In genomic region chr12:45969881-45970280, GRCm38 (mm10) we compare ENCODE assay signal across 12 mouse cellular contexts.
"Had no signal": no experiment of that assay in that cellular context is flagged by ENCODE, and none has a peak within 500 bp of the region (broad histone marks: within the 10 kb centered on the region; RNA-seq: fewer than 3 reads in every experiment).

No protein-coding gene starts in this region.

- H3K27me3 ChIP-seq: liver, embryonic 15.5 days had no signal

- H3K4me3 ChIP-seq: left cerebral cortex, adult 2 months; limb, embryonic 10.5 days; liver, embryonic 15.5 days had no signal

- H3K4me2 ChIP-seq: liver, embryonic 11.5 days; liver, embryonic 15.5 days had no signal

- H3K9me3 ChIP-seq: limb, embryonic 10.5 days; liver, embryonic 15.5 days had no signal

- ATAC-seq: lung, postnatal 0 days had no signal

- DNase-seq: kidney, adult 11 months; kidney, postnatal 10 days; kidney, postnatal 4 days; lung, adult 2 months; lung, postnatal 36 days; thymus, postnatal 14 days had no signal

- H3K27ac ChIP-seq: left cerebral cortex, adult 2 months; limb, embryonic 10.5 days; liver, embryonic 15.5 days; stomach, postnatal 0 days had no signal

- H3K9ac ChIP-seq: liver, embryonic 15.5 days had no signal

- H3K36me3 ChIP-seq: limb, embryonic 10.5 days; liver, embryonic 15.5 days had no signal

- H3K4me1 ChIP-seq: limb, embryonic 10.5 days; liver, embryonic 15.5 days had no signal
